Mouse (Mus musculus) E14TG2a.4 (cell line): ENCODE results near the gene Mthfr.

Source experiments
- CTCF ChIP-seq: conservative IDR thresholded peaks from 2 replicates; pipeline ENCODE4 v1.5.1; 2014; ENCODE audit warnings: low read length
- NANOG ChIP-seq: IDR thresholded peaks from 2 replicates; pipeline ENCODE4 v1.6.1; 2014; ENCODE audit warnings: borderline replicate concordance, low read length, mixed read lengths

- TF ChIP-seq CTCF (no peak), NANOG (no peak)
Observed at GRCm38 (mm10) chr4:148051046-148051776, 12.3 kb downstream of the Mthfr start.
